Mouse (Mus musculus) thymus, adult 2 months (tissue): Measurements from ENCODE around the gene Fkbp15. TPM values are rescaled to one million over a fixed set of nuclear protein-coding genes. Genes with fewer than 3 reads are reported as not detected.

Experiments
- DNase-seq: peaks from one replicate; pipeline ENCODE4 v3.0.0; 2021
- H3K27ac ChIP-seq: fragments of 200-500 bp; 2 replicates; pipeline ENCODE4 v1.5.1; 2012; ENCODE audit warnings: low read length, control low read depth; ENCODE audit not compliant: control insufficient read depth, insufficient read depth
- H3K27me3 ChIP-seq: fragments of 200-500 bp; 2 replicates; pipeline ENCODE4 v1.6.1; 2012; ENCODE audit warnings: mild to moderate bottlenecking, low read length, moderate library complexity, mixed read lengths; ENCODE audit not compliant: control insufficient read depth, insufficient read depth
- H3K36me3 ChIP-seq: fragments of 200-500 bp; 2 replicates; pipeline ENCODE4 v1.6.1; 2012; ENCODE audit warnings: mild to moderate bottlenecking, low read length, moderate library complexity; ENCODE audit not compliant: control insufficient read depth, insufficient read depth
- H3K4me1 ChIP-seq: fragments of 200-500 bp; replicated peaks from 2 replicates; pipeline ENCODE4 v1.6.1; 2012; ENCODE audit warnings: low read length; ENCODE audit not compliant: control insufficient read depth, insufficient read depth
- H3K4me3 ChIP-seq: fragments of 200-500 bp; 2 replicates; pipeline ENCODE4 v1.5.1; 2012; ENCODE audit warnings: mild to moderate bottlenecking, low read length, control low read depth, moderate library complexity; ENCODE audit not compliant: control insufficient read depth, insufficient read depth
- CTCF ChIP-seq: fragments of 200-500 bp; IDR thresholded peaks from 2 replicates; pipeline ENCODE4 v1.5.1; 2012; ENCODE audit warnings: mild to moderate bottlenecking, control low read depth, low read length, moderate library complexity, borderline replicate concordance; ENCODE audit not compliant: control insufficient read depth, poor library complexity, insufficient read depth; ENCODE audit errors: extremely low read depth
- POLR2A ChIP-seq: fragments of 200-500 bp; IDR thresholded peaks from 2 replicates; pipeline ENCODE4 v1.6.1; 2012; ENCODE audit warnings: mild to moderate bottlenecking, low read length, control low read depth, moderate library complexity; ENCODE audit not compliant: control insufficient read depth, poor library complexity, insufficient read depth; ENCODE audit errors: extremely low read depth
- WGBS: fragments of 180-500 bp; shearing (Covaris S2); methylation state at CpG from one replicate; pipeline ENCODE4 v1.1.7; 2018; 5-methylcytosine and 5-hydroxymethylcytosine counted together
- polyA plus RNA-seq: library from polyadenylated mRNA; depleted of rRNA; stranded (reverse); fragments of >200 nt; gene quantifications from 2 replicates; pipeline ENCODE4 v1.2.3, GENCODE M21; 2012; rRNA removed

Fkbp15 gene
- polyA plus RNA-seq, 1 experiment: 59.3 TPM

- H3K27me3 ChIP-seq: no peaks in the 10 kb centered on the region
- no peak overlapping the region for H3K4me3 ChIP-seq
- no peak for DNase-seq
- 82% methylated on average over 3 of the region's 3 CpGs for WGBS
- no peaks in the 10 kb centered on the region for H3K36me3 ChIP-seq
- no peaks in the 10 kb centered on the region for H3K4me1 ChIP-seq
- TF ChIP-seq CTCF: no peak
- TF ChIP-seq POLR2A: no peak
- H3K27ac ChIP-seq: no peak overlapping the region
Measured at GRCm38 (mm10) chr4:62250896-62251544, 109.3 kb downstream of the Fkbp15 start.

Other genes with a start within 250 kb of the Fkbp15 start
- not detected in 2 replicates for gene Mup21, start 209.7 kb downstream of the Fkbp15 start, polyA plus RNA-seq
- 0.04 and 0.12 TPM in 2 replicates for gene Zfp37, start 129.5 kb downstream of the Fkbp15 start, polyA plus RNA-seq
- 19.0 and 21.6 TPM in 2 replicates for gene Slc31a2, start 98.0 kb downstream of the Fkbp15 start, polyA plus RNA-seq
- 10.5 TPM in 2 replicates for gene Slc31a1, start 179 bp upstream of the Fkbp15 start, polyA plus RNA-seq
- 51.0 and 54.3 TPM in 2 replicates for gene Cdc26, start 48.1 kb upstream of the Fkbp15 start, polyA plus RNA-seq
- gene Prpf4, start 48.2 kb upstream of the Fkbp15 start, polyA plus RNA-seq: 21.1 and 23.9 TPM in 2 replicates
- gene Rnf183, start 74.7 kb upstream of the Fkbp15 start, polyA plus RNA-seq: 23.7 and 25.8 TPM in 2 replicates
- 1.6 and 1.9 TPM in 2 replicates for gene Wdr31, start 110.3 kb upstream of the Fkbp15 start, polyA plus RNA-seq
- 19.7 and 19.8 TPM in 2 replicates for gene Bspry, start 119.5 kb upstream of the Fkbp15 start, polyA plus RNA-seq
- 4.5 and 7.0 TPM in 2 replicates for gene Hdhd3, start 142.9 kb upstream of the Fkbp15 start, polyA plus RNA-seq
- gene Alad, start 159.4 kb upstream of the Fkbp15 start, polyA plus RNA-seq: 56.2 and 75.9 TPM in 2 replicates
- gene Pole3, start 164.5 kb upstream of the Fkbp15 start, polyA plus RNA-seq: 18.0 and 20.9 TPM in 2 replicates
- gene 4933430I17Rik, start 164.8 kb upstream of the Fkbp15 start, polyA plus RNA-seq: 0.15 and 0.16 TPM in 2 replicates
- gene Rgs3, start 199.3 kb upstream of the Fkbp15 start, polyA plus RNA-seq: 61.1 and 81.3 TPM in 2 replicates